In genomic region chr11:113297765-113298164, GRCm38 (mm10) we compare ENCODE assay signal across 9 mouse cellular contexts.
A peak's percentile ranks its signal among the peaks of the same experiment; 100 is the strongest.
DNase-seq lines count a peak whose midpoint lies in the region; ATAC-seq lines count a peak whose summit lies in the region.
"Had no signal": no experiment of that assay in that cellular context is flagged by ENCODE, and none has a peak within 500 bp of the region (broad histone marks: within the 10 kb centered on the region; RNA-seq: fewer than 3 reads in every experiment).

No protein-coding gene starts in this region.

- no peak overlapping the region for H3K4me3 ChIP-seq in heart, embryonic 10.5 days
- no peak overlapping the region for H3K4me3 ChIP-seq in forebrain, embryonic 12.5 days (replicated peaks)
- H3K4me3 ChIP-seq in hindbrain, embryonic 11.5 days (ENCODE audit: low read depth, low read length): no peak overlapping the region
- H3K4me3 ChIP-seq: neural tube, embryonic 13.5 days had no signal

- DNase-seq in heart, adult 18-20 months: peak; percentile 53 to 77
- no peak for DNase-seq in heart, embryonic 10.5 days (ENCODE audit: low spot score)
- peak; percentile 41 for DNase-seq in c-Kit-positive CD71-negative TER-119-negative erythroid progenitor cells, embryonic 14.5 days (ENCODE audit: low read depth)
- peak; percentile 90 for DNase-seq in hindbrain, embryonic 11.5 days (ENCODE audit: low spot score)
- peak; percentile 69 for DNase-seq in left cerebral cortex, adult 11 months (ENCODE audit: low spot score)
- peak; percentile 83 for DNase-seq in mesoderm, embryonic 11.5 days (ENCODE audit: low read depth, low spot score)
- peak; percentile 39 to 62 for DNase-seq in spleen, adult 18-20 months

- H3K4me2 ChIP-seq in forebrain, embryonic 12.5 days: no peak overlapping the region
- H3K4me2 ChIP-seq in hindbrain, embryonic 11.5 days (replicated peaks; ENCODE audit: low read depth, low read length): no peak overlapping the region
- H3K4me2 ChIP-seq: neural tube, embryonic 13.5 days had no signal

- WGBS in heart, embryonic 10.5 days: 16% methylated on average over 2 of the region's 2 CpGs
- 5% methylated on average over 2 of the region's 2 CpGs for WGBS in forebrain, embryonic 12.5 days
- 15% methylated on average over 2 of the region's 2 CpGs for WGBS in hindbrain, embryonic 11.5 days

- no peaks in the 10 kb centered on the region for H3K36me3 ChIP-seq in heart, embryonic 10.5 days
- H3K36me3 ChIP-seq in forebrain, embryonic 12.5 days (replicated peaks): no peaks in the 10 kb centered on the region
- no peaks in the 10 kb centered on the region for H3K36me3 ChIP-seq in hindbrain, embryonic 11.5 days (ENCODE audit: control insufficient read depth, insufficient read depth, low read length)
- H3K36me3 ChIP-seq: neural tube, embryonic 13.5 days had no signal

- H3K27ac ChIP-seq in heart, embryonic 10.5 days: no peak overlapping the region
- peak overlapping the region; percentile 53; the same call in 1 of the 2 replicates for H3K27ac ChIP-seq in forebrain, embryonic 12.5 days
- H3K27ac ChIP-seq in hindbrain, embryonic 11.5 days (ENCODE audit: low read depth, low read length): no peak overlapping the region
- H3K27ac ChIP-seq: neural tube, embryonic 13.5 days had no signal

- peaks cover 15% of the 10 kb centered on the region for H3K27me3 ChIP-seq in heart, embryonic 10.5 days (ENCODE audit: insufficient read depth, poor library complexity, severe bottlenecking)
- H3K27me3 ChIP-seq in forebrain, embryonic 12.5 days: no peaks in the 10 kb centered on the region; the same call in 1 of the 2 replicates
- H3K27me3 ChIP-seq in hindbrain, embryonic 11.5 days (ENCODE audit: control insufficient read depth, insufficient read depth, low read length): no peaks in the 10 kb centered on the region
- H3K27me3 ChIP-seq: neural tube, embryonic 13.5 days had no signal

- no peaks in the 10 kb centered on the region for H3K9me3 ChIP-seq in heart, embryonic 10.5 days
- no peaks in the 10 kb centered on the region for H3K9me3 ChIP-seq in forebrain, embryonic 12.5 days
- no peaks in the 10 kb centered on the region for H3K9me3 ChIP-seq in hindbrain, embryonic 11.5 days (ENCODE audit: control insufficient read depth, low read length)
- H3K9me3 ChIP-seq: neural tube, embryonic 13.5 days had no signal

- ATAC-seq in forebrain, embryonic 12.5 days (ENCODE audit: low FRiP score): peak; percentile 44
- no peak for ATAC-seq in hindbrain, embryonic 11.5 days (ENCODE audit: low FRiP score)

- no peak overlapping the region for H3K9ac ChIP-seq in forebrain, embryonic 12.5 days
- H3K9ac ChIP-seq in hindbrain, embryonic 11.5 days (ENCODE audit: low read depth, low read length): no peak overlapping the region
- H3K9ac ChIP-seq: neural tube, embryonic 13.5 days had no signal

- H3K4me1 ChIP-seq in heart, embryonic 10.5 days: peaks cover 16% of the 10 kb centered on the region; the same call in 1 of the 2 replicates
- H3K4me1 ChIP-seq in forebrain, embryonic 12.5 days: peaks cover 37% of the 10 kb centered on the region
- peaks cover 13% of the 10 kb centered on the region for H3K4me1 ChIP-seq in hindbrain, embryonic 11.5 days (replicated peaks; ENCODE audit: control insufficient read depth, insufficient read depth, low read length)
